In genomic region chr19:11984614-11985013, GRCm38 (mm10) we compare ENCODE assay signal across 14 mouse cellular contexts. TPM values are rescaled to one million over a fixed set of nuclear protein-coding genes. Genes with fewer than 3 reads are reported as not detected.
DNase-seq lines count a peak whose midpoint lies in the region; ATAC-seq and TF ChIP-seq lines count a peak whose summit lies in the region.
"Not testable (repeated sequence)": the region's sequence is repeated elsewhere in the genome, so short reads cannot be mapped to it uniquely, and the experiment has no call there.
"Had no signal": no experiment of that assay in that cellular context is flagged by ENCODE, and none has a peak within 500 bp of the region (broad histone marks: within the 10 kb centered on the region; RNA-seq: fewer than 3 reads in every experiment).

No protein-coding gene starts in this region.

- dilution Hi-C loops in CH12.LX (cut with MboI; ENCODE audit: extremely low pct_ligation_motif_present, extremely low pct_unique_long_range_greater_than_20kb, low sequenced_read_pairs) = not testable (repeated sequence)

- H3K4me2 ChIP-seq in CH12.LX (ENCODE audit: insufficient read depth, low read depth, poor library complexity, severe bottlenecking); midbrain, embryonic 11.5 days: not testable (repeated sequence)

- peaks cover 54 to 82% of the 10 kb centered on the region in 2 experiments for H3K36me3 ChIP-seq in CH12.LX (replicated peaks in 1 of 2; ENCODE audit: control insufficient read depth in 1 of 2, insufficient read depth in 1 of 2, low read length in 1 of 2)
- H3K36me3 ChIP-seq in midbrain, embryonic 11.5 days (ENCODE audit: control insufficient read depth, insufficient read depth, low read length) = peaks cover 23% of the 10 kb centered on the region

- not testable (repeated sequence) for H3K4me3 ChIP-seq in CH12.LX (replicated peaks in 1 of 3; ENCODE audit: low read depth in 2 of 3, low read length in 2 of 3, poor library complexity in 1 of 3); midbrain, embryonic 11.5 days (ENCODE audit: low read depth, low read length)

- WGBS in midbrain, embryonic 11.5 days = 82% methylated on average over 5 of the region's 5 CpGs

- DNase-seq in CH12.LX (ENCODE audit: extremely low read depth) = not testable (repeated sequence)
- DNase-seq in midbrain, embryonic 11.5 days (ENCODE audit: low spot score, missing footprints) = peak; percentile 70

- TF ChIP-seq CTCF in CH12.LX (conservative IDR thresholded peaks at IDR 0.05 in 1 of 2, IDR thresholded peaks at IDR 0.05 in 1 of 2; ENCODE audit: low read depth in 2 of 2, low read length in 2 of 2) = not testable (repeated sequence)

- not testable (repeated sequence) for H3K79me2 ChIP-seq in CH12.LX (replicated peaks; ENCODE audit: control insufficient read depth, extremely low read depth, insufficient read depth, poor library complexity, severe bottlenecking)

- not testable (repeated sequence) for H3K27ac ChIP-seq in CH12.LX (ENCODE audit: insufficient read depth, low read depth); midbrain, embryonic 11.5 days (ENCODE audit: low read depth, low read length)

- ATAC-seq in midbrain, embryonic 11.5 days (ENCODE audit: low FRiP score) = not testable (repeated sequence)

- not testable (repeated sequence) for H3K27me3 ChIP-seq in CH12.LX (replicated peaks); midbrain, embryonic 11.5 days (ENCODE audit: control insufficient read depth, insufficient read depth, low read length)

- H3K9me3 ChIP-seq in CH12.LX (replicated peaks; ENCODE audit: low read length); midbrain, embryonic 11.5 days (ENCODE audit: control insufficient read depth, low read length): not testable (repeated sequence)

- H3K4me1 ChIP-seq in CH12.LX (ENCODE audit: control insufficient read depth in 1 of 2, insufficient read depth in 2 of 2) = peaks cover 0 to 13% of the 10 kb centered on the region in 2 experiments; a peak in 1 of 4 replicates
- H3K4me1 ChIP-seq in midbrain, embryonic 11.5 days (ENCODE audit: control insufficient read depth, insufficient read depth, low read length) = not testable (repeated sequence)

- H3K9ac ChIP-seq in CH12.LX (ENCODE audit: insufficient read depth, low read depth); midbrain, embryonic 11.5 days (ENCODE audit: low read length): not testable (repeated sequence)

- TF ChIP-seq RAD21 in CH12.LX (IDR thresholded peaks at IDR 0.05; ENCODE audit: low read depth, low read length) = not testable (repeated sequence)

- not testable (repeated sequence) for TF ChIP-seq EP300 in CH12.LX (IDR thresholded peaks at IDR 0.05; ENCODE audit: low read length)

- not testable (repeated sequence) for TF ChIP-seq POLR2A in CH12.LX (IDR thresholded peaks at IDR 0.05; ENCODE audit: low read depth, low read length)

- in situ Hi-C loops in CH12.LX (cut with MboI; ENCODE audit: low pct_ligation_motif_present, low pct_unique_long_range_greater_than_20kb, low sequenced_read_pairs) = not testable (repeated sequence)

TF ChIP-seq in CH12.LX, 34 proteins besides CTCF, POLR2A, EP300 and RAD21:
- TF ChIP-seq TBP (conservative IDR thresholded peaks at IDR 0.05; ENCODE audit: low read depth, low read length) = peak; percentile 90

RNA-seq across cellular contexts. Expression of gene Osbp, which starts 18.9 kb away (rescaled TPM):
- 17.7 and 20.6 TPM in 2 replicates for total RNA-seq in CH12.LX (2012; rRNA removed)
- total RNA-seq in CH12.LX (2014; rRNA removed) = 21.1 and 21.4 TPM in 2 replicates
- polyA plus RNA-seq in CH12.LX (2012; ENCODE audit: insufficient read length, low read depth) = 24.7 and 25.0 TPM in 2 replicates
- 5.3 and 6.0 TPM in 2 replicates for polyA plus RNA-seq in midbrain, embryonic 11.5 days (2014; fragmentation: Nextera tagmentation; extraction: Ambion mirVana)

RNA-seq across cellular contexts. Expression of gene Olfr1423, which starts 56.5 kb away (rescaled TPM):
- total RNA-seq in CH12.LX (2012; rRNA removed) (under 0.01 TPM in 1 of 2 replicates, not detected in the other), CH12.LX (2014; rRNA removed) (not detected in 2 replicates)
- polyA plus RNA-seq in CH12.LX (2012; ENCODE audit: insufficient read length, low read depth) = 0.04 and 0.07 TPM in 2 replicates
- polyA plus RNA-seq in midbrain, embryonic 11.5 days (2014; fragmentation: Nextera tagmentation; extraction: Ambion mirVana) = 0.03 TPM in 1 of 2 replicates, not detected in the other
- total RNA-seq: adrenal gland, adult 18-20 months; adrenal gland, adult 2 months; adrenal gland, adult 8-10 months; adrenal gland, postnatal 10 days; adrenal gland, postnatal 14 days; adrenal gland, postnatal 25 days; adrenal gland, postnatal 36 days; adrenal gland, postnatal 4 days had no signal
- polyA plus RNA-seq: adrenal gland, adult 2 months; brain, embryonic 14.5 days; cerebellum, adult 2 months; G1E; Patski had no signal
